Mouse (Mus musculus) adrenal gland, adult 2 months (tissue): Measurements from ENCODE around the gene Gm38392. TPM values are rescaled to one million over a fixed set of nuclear protein-coding genes. Genes with fewer than 3 reads are reported as not detected.

Experiments
- DNase-seq: peaks from one replicate; pipeline ENCODE4 v3.0.0; 2021
- microRNA-seq, 2 experiments: library from miRNA; unstranded; fragments of <30 nt; microRNA quantifications; one replicate each; pipeline ENCODE4 v1.2.0; 2021
- polyA plus RNA-seq: library from polyadenylated mRNA; depleted of rRNA; stranded (reverse); fragments of >200 nt; gene quantifications from 2 replicates; pipeline ENCODE4 v1.2.3, GENCODE M21; 2012; rRNA removed
- total RNA-seq, 2 experiments: library from RNA; stranded (reverse); gene quantifications; 2 replicates each; pipeline ENCODE4 v1.2.3; 2021

Gm38392 gene
- total and polyA plus RNA-seq, 3 experiments = 1.7 to 1.9 TPM; not detected in 1

DNA sequence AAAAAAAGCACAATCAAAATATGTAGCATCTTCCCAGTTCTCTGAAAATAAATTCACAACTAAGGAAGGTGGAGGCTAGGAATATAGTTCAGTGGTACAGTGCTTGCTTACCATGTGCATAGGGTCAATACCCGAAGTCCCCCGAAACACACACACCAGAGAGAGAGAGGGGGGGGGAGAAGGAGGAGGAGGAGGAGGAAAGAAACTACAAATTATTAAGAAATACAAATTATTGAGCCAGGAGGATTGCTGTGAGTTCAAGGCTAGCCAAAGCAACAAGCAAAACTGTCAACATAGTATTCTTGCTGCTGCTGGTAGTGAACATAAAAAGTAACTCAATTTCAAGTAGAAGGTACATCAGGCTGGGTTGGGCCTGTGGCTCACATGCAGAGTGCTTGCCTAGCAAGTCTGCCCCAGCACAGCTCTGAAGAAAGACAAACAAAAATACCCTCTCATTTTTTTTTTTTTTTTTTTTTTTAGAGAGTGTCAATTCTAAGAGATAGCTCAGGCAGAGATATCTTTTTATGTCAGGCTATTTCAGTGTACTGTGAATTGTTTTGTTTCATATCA is 87.4 kb downstream of the Gm38392 start:
- no peak for DNase-seq

DNA sequence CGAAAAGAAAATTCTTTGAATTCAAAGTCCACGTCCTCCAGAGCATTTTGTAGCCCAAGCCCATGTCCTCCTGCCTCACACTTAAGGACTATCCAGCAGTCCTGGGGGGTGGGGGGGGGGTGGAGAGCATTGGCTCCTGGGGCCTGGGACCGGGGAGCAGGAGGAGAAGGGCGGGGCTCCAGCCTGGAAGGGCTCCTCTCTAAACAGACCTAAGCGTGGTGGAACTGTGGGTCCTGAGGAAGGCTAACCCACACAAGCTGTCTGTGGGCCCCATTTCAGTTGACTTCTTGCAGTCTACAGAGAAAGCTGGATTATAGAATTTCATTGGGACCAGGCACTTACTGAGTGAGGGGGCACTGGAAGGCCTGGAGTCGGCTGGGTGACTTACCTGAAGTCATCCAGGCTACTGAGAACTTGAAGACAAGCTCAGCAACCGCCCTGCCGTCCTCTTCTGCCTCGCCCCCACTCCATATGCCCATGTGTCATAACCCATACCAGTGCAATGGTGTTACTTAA is 88.4 kb downstream of the Gm38392 start:
- no peak for DNase-seq

DNA sequence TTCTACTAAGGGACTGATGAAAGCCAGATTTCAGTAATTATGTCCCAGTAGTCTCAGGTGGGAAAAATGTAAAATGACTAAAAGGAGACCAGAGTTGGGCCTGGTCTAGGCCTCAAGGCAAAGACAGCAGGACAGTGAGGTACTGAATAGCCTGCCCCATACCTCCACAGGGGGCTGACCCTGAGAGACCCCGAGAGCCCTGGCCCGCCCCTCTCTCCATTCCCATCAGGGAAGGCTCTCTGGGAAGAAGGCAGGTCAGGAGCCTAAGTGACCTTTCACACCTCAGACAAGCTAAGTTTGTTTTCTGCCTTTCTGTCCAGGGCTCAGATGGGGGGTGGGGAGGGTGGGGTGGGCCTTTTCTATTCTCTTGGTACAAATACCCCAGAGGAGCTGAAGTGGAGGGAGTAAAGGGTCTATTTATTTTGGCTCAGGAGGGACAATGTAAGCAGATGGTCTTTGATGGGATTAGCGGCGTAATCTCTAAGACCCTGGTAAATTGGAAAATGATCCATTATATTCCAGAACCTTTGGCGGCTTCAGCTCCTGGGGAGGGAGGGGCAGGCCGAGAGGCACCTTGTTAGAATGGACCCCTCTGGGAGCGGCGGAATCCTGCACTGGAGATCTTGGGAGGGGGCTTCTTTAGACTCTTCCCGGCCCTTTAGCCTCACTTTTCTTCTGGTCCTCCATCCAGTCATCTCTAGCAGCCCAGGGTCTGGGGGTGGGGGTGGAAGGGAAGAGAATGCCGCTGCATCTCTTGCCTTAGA is 89.1 kb downstream of the Gm38392 start:
- DNase-seq = no peak

Small RNA genes within 50 kb of the gene (microRNA-seq; reads per million reads assigned to microRNA genes)
- gene Gm25641 (0 reads per million in 2 experiments), gene Mir3093 (0 reads per million in 2 experiments), gene Mir9-1 (0 reads per million in 2 experiments)

Other genes starting within 250 kb of the Gm38392 start
- gene Gpatch4, start 244.1 kb downstream of the Gm38392 start, total RNA-seq = 10 to 100 TPM; 13.9 to 16.6 TPM
- 2.3 and 3.5 TPM in 2 replicates for gene Gpatch4, start 244.1 kb downstream of the Gm38392 start, polyA plus RNA-seq
- gene Naxe, start 228.7 kb downstream of the Gm38392 start, total RNA-seq = 100 to 1,000 TPM; 142 to 155 TPM
- gene Naxe, start 228.7 kb downstream of the Gm38392 start, polyA plus RNA-seq = 79.6 and 113 TPM in 2 replicates
- gene Ttc24, start 208.9 kb downstream of the Gm38392 start, total RNA-seq = not detected
- gene Ttc24, start 208.9 kb downstream of the Gm38392 start, polyA plus RNA-seq = not detected in 2 replicates
- gene Iqgap3, start 205.2 kb downstream of the Gm38392 start, total RNA-seq = 1 to 10 TPM in 1 of 2 experiments, under 1 TPM in 1; 0.69 to 1.1 TPM
- gene Iqgap3, start 205.2 kb downstream of the Gm38392 start, polyA plus RNA-seq = 3.0 and 3.6 TPM in 2 replicates
- gene Mef2d, start 144.8 kb downstream of the Gm38392 start, total RNA-seq = 100 to 1,000 TPM in 1 of 2 experiments, 10 to 100 TPM in 1; 78.4 to 114 TPM
- 173 and 185 TPM in 2 replicates for gene Mef2d, start 144.8 kb downstream of the Gm38392 start, polyA plus RNA-seq
- gene Rhbg, start 32.5 kb downstream of the Gm38392 start, total RNA-seq = 10 to 100 TPM in 1 of 2 experiments, 1 to 10 TPM in 1; 8.5 to 18.3 TPM
- 0.76 and 1.8 TPM in 2 replicates for gene Rhbg, start 32.5 kb downstream of the Gm38392 start, polyA plus RNA-seq
- gene Tsacc, start 9.8 kb upstream of the Gm38392 start, total RNA-seq = 10 to 100 TPM in 1 of 2 experiments, 1 to 10 TPM in 1; 5.7 to 10.6 TPM
- gene Tsacc, start 9.8 kb upstream of the Gm38392 start, polyA plus RNA-seq = 1.9 and 2.3 TPM in 2 replicates
- 100 to 1,000 TPM; 218 to 316 TPM for gene Cct3, start 9.9 kb upstream of the Gm38392 start, total RNA-seq
- gene Cct3, start 9.9 kb upstream of the Gm38392 start, polyA plus RNA-seq = 48.9 and 64.9 TPM in 2 replicates
- gene Glmp, start 37.8 kb upstream of the Gm38392 start, total RNA-seq = 100 to 1,000 TPM; 229 to 231 TPM
- gene Glmp, start 37.8 kb upstream of the Gm38392 start, polyA plus RNA-seq = 145 and 186 TPM in 2 replicates
- 10 to 100 TPM; 13.9 to 14.1 TPM for gene Tmem79, start 48.9 kb upstream of the Gm38392 start, total RNA-seq
- 20.1 and 22.3 TPM in 2 replicates for gene Tmem79, start 48.9 kb upstream of the Gm38392 start, polyA plus RNA-seq
- gene Smg5, start 49.0 kb upstream of the Gm38392 start, total RNA-seq = 10 to 100 TPM; 42.9 to 47.5 TPM
- 56.3 and 60.2 TPM in 2 replicates for gene Smg5, start 49.0 kb upstream of the Gm38392 start, polyA plus RNA-seq
- gene Paqr6, start 77.4 kb upstream of the Gm38392 start, total RNA-seq = 1 to 10 TPM; 1.1 to 4.7 TPM
- gene Paqr6, start 77.4 kb upstream of the Gm38392 start, polyA plus RNA-seq = 13.5 and 20.0 TPM in 2 replicates
- gene Bglap3, start 85.5 kb upstream of the Gm38392 start, total RNA-seq = 1 to 10 TPM in 1 of 2 experiments, under 1 TPM in 1; 0.63 to 1.2 TPM
- gene Bglap3, start 85.5 kb upstream of the Gm38392 start, polyA plus RNA-seq = not detected in 2 replicates
- 1 to 10 TPM in 1 of 2 experiments, not detected in 1; 2.2 TPM for gene Bglap2, start 91.5 kb upstream of the Gm38392 start, total RNA-seq
- 0.28 TPM in 1 of 2 replicates, not detected in the other for gene Bglap2, start 91.5 kb upstream of the Gm38392 start, polyA plus RNA-seq
- 1 to 10 TPM in 1 of 2 experiments, under 1 TPM in 1; 0.86 to 3.4 TPM for gene Bglap, start 97.3 kb upstream of the Gm38392 start, total RNA-seq
- 1.1 TPM in 1 of 2 replicates, not detected in the other for gene Bglap, start 97.3 kb upstream of the Gm38392 start, polyA plus RNA-seq
- 10 to 100 TPM; 31.1 to 43.0 TPM for gene Pmf1, start 123.1 kb upstream of the Gm38392 start, total RNA-seq
- gene Pmf1, start 123.1 kb upstream of the Gm38392 start, polyA plus RNA-seq = 75.8 and 77.4 TPM in 2 replicates
- 10 to 100 TPM; 51.1 to 59.4 TPM for gene Slc25a44, start 137.9 kb upstream of the Gm38392 start, total RNA-seq
- 40.7 and 40.9 TPM in 2 replicates for gene Slc25a44, start 137.9 kb upstream of the Gm38392 start, polyA plus RNA-seq
- gene Sema4a, start 174.0 kb upstream of the Gm38392 start, total RNA-seq = 10 to 100 TPM in 1 of 2 experiments, 1 to 10 TPM in 1; 8.8 to 14.3 TPM
- gene Sema4a, start 174.0 kb upstream of the Gm38392 start, polyA plus RNA-seq = 31.8 and 42.4 TPM in 2 replicates
- 100 to 1,000 TPM in 1 of 2 experiments, 10 to 100 TPM in 1; 78.2 to 158 TPM for gene Lmna, start 222.7 kb upstream of the Gm38392 start, total RNA-seq
- gene Lmna, start 222.7 kb upstream of the Gm38392 start, polyA plus RNA-seq = 170 and 236 TPM in 2 replicates
- 1 to 10 TPM; 2.3 to 3.2 TPM for gene Mex3a, start 245.2 kb upstream of the Gm38392 start, total RNA-seq
- 1.7 and 2.1 TPM in 2 replicates for gene Mex3a, start 245.2 kb upstream of the Gm38392 start, polyA plus RNA-seq